Mouse (Mus musculus) common myeloid progenitor, adult 5-6 weeks (primary cell): ENCODE data around the gene Ptgr2. TPM values are rescaled to one million over a fixed set of nuclear protein-coding genes. Genes with fewer than 3 reads are reported as not detected.
"Not testable (repeated sequence)": the region's sequence is repeated elsewhere in the genome, so short reads cannot be mapped to it uniquely, and the experiment has no call there.

Source experiments
- ATAC-seq: replicated peaks from 2 replicates; pipeline ENCODE4 v1.8.0; 2016; ENCODE audit warnings: low read depth, mild to moderate bottlenecking, moderate TSS enrichment, inconsistent platforms; ENCODE audit not compliant: poor library complexity, severe bottlenecking
- total RNA-seq: library from RNA; stranded (forward); fragments of 200-1000, 187-1606 nt; gene quantifications from 2 replicates; pipeline ENCODE4 v1.2.3, GENCODE M21; 2017

The Ptgr2 gene
- total RNA-seq: 47.0 and 55.7 TPM in 2 replicates

- ATAC-seq: peak; percentile 98
These were observed at the start of gene Ptgr2 for GRCm38 (mm10) chr12:84284885-84285592. Ptgr2 (plus strand) TSS chr12:84285232.

DNA sequence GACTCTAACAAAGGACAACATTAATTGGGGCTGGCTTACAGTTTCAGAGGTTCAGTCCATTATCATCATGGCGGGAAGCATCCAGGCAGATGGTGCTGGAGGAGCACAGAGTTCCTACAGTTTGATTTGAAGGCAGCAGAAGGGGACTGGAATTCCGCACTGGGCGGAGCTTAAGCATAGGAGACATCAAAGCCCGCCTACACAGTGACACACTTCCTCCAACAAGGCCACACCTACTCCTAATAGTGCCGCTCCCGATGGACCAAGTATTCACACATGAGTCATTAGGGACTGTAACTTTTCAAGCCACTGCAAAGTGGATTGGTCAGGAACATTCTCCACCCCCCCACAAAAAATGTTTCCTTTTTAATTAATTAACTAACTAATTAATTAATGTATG lies 49.5 kb upstream of the Ptgr2 start:
- ATAC-seq: no peak

GRCm38 (mm10) chr12:84235981-84236752 lies 48.9 kb upstream of the Ptgr2 start:
- no peak for ATAC-seq

GRCm38 (mm10) chr12:84237036-84237435 lies 48.0 kb upstream of the Ptgr2 start:
- ATAC-seq: not testable (repeated sequence)

DNA sequence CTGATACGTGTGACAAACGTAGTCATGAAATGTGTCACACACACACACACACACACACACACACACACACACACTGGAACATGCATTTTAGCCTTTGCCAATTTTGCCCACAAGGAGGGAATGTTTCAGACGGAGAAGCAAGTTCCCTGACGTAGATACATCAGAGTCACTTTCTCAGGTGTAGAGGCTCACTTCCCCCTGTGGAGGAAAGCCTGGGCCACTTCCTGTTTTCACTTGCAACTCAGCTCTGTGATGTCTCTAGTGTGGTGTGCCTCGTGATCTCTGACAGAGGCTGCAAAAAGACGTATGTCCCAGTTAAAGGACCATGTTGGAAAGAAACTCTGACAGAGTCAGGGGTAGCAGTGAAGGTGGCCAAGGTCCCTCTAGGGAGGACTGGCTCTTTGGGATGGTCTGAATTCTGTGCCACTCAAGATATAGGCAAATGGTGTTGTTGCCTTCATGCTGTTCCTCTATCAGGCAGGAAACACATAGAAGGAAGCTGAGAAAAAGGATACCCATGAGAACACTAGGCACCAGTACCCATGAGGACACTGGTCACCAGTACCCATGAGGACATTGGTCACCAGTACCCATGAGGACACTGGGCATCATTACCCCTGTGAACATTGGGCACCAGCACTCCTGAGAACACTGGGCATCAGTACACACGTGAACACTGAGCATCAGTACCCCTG lies 41.8 kb upstream of the Ptgr2 start:
- ATAC-seq: peak; percentile 86

DNA sequence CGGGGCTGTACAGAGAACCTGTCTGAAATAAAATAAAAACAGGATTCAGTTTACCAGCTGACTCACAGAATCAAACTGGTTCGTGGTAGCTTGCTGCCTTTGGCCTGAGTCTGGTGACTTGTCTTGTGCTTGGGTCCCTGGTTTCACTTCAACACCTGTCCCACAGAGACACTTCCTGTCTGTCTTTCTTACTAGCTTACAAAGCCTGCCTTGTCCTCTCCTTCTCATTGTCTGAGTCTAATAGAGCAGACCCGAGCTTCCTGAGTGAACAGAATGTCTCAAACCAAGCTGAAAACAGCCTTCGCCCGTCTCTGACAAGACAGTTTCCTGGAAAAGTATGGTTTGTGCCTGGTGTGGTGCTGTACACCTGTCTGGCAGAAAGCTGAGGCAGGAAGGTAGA lies 39.3 kb upstream of the Ptgr2 start:
- no peak for ATAC-seq

- peak; percentile 97 for ATAC-seq
These were observed 35.8 kb upstream of the Ptgr2 start for GRCm38 (mm10) chr12:84249217-84249616.

GRCm38 (mm10) chr12:84252811-84253210 lies 32.2 kb upstream of the Ptgr2 start:
- no peak for ATAC-seq

- no peak for ATAC-seq
These were observed 30.1 kb upstream of the Ptgr2 start for GRCm38 (mm10) chr12:84254886-84255285.

DNA sequence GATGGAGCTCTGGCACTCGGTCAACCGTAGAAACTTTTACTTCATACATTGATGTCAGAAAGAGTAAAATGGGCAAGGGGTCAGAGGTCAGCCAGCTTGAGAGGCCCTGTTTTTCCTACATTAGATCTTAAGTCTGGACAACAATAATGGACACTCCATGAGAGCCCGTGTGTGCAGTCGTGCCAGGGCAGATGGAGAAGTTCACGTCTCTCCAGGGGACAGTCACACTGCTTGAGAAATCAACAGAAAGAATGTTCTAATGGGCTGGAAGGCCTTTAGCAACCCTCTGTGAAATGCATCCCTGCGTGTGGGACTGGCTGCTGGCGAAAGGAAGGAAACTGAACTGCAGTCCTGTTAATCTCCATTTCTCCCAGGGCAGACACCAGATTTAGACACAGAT lies 24.7 kb upstream of the Ptgr2 start:
- no peak for ATAC-seq

GRCm38 (mm10) chr12:84267264-84267663 lies 17.8 kb upstream of the Ptgr2 start:
- no peak for ATAC-seq

DNA sequence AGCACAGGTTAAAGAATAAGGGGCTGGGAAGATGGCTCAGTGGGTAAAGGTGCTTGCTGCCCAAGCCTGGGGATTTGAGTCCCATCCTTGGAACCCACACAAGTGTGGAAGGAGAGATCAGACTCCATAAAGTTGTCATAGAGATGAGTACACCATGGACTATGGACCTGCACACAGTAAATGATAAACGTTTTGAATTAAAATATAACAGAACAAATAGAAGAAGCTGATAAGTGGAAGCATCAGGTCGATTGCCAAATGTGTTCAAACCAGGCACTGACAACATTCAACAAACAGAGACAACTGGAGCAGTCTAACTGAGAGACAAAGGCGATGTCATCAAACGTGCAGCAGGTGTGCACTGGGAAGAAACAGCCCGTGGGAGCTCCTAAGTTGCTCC lies 11.7 kb upstream of the Ptgr2 start:
- ATAC-seq: no peak

GRCm38 (mm10) chr12:84275288-84275687 lies 9.7 kb upstream of the Ptgr2 start:
- peak; percentile 98 for ATAC-seq

- ATAC-seq: no peak
These were observed 8.7 kb upstream of the Ptgr2 start for GRCm38 (mm10) chr12:84276288-84276687.

DNA sequence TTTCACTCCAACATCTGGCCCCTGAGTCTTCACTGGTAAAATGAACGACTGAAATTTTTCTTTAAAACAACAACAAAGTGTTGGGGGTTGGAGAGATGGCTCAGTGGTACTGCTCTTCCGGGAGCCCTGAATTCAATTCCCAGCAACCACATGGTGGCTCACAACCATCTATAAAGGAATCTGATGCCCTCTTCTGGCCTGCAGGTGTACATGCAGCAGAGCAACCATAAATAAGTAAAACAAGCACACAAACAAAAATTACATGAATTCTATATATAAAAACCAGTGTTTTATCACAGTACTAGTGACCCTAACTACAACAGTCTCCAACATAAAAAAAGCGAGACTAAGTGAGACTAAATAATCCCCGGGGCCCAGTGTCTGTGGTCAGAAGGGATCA lies 8.2 kb upstream of the Ptgr2 start:
- ATAC-seq: no peak

DNA sequence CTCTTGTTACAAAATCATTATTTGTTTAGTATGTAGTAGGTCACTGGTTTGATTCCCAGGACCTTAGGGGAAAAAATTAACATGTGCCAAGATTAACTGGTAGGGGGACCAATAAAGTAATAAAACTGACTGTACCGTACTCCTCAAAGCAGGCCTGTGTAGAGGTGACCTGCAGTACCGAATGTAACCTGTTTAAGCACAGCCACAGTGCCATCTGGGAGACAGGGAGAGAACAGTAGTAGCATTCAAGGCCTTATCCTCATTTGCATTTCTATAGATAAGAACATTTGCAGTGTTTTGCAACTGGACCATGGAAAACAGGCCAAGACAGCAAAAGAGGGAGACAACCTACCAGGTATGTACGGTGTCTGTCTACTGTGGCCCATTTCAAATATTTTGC lies 7.2 kb upstream of the Ptgr2 start:
- no peak for ATAC-seq

DNA sequence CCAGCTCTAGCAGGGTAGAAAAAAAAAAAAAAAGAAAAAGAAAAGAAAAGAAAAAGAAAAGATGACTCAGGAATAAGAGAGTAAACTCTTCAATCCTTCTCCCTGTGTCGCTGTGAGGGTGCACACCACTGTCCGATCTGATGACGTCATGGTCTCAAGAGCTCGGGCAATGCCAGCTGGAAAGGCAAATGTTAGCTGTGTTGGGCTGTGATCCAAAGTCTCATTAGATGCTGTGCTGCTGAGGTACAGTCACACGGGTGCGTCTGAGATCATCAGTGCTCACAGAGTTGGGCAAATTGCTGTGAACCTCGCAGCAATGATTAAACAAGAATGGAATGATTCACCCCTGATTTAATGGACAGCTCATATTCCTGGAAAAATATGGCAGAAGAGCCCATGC lies 6.1 kb upstream of the Ptgr2 start:
- ATAC-seq: no peak

GRCm38 (mm10) chr12:84284391-84284790 lies 641 bp upstream of the Ptgr2 start:
- ATAC-seq: no peak

GRCm38 (mm10) chr12:84285593-84285968 lies 549 bp downstream of the Ptgr2 start:
- peak; percentile 16 for ATAC-seq

GRCm38 (mm10) chr12:84288461-84288860 lies 3.4 kb downstream of the Ptgr2 start:
- ATAC-seq: no peak; the same call in 1 of the 2 replicates

DNA sequence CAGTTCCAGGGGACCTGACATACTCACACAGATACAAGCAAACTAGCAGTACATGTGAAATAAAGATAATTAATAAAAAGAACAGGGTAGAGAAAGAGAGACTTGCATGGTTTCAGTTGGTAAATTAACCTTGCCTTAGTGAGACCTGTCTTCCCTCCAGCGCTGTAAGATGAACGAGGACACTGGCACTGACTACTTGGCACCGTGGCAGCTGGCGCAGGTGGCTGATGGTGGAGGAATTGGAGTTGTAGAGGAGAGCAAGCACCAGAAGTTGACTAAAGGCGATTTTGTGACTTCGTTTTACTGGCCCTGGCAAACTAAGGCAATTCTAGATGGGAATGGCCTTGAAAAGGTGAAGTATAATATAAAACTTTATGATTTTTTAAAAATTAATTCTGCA lies 12.8 kb downstream of the Ptgr2 start:
- no peak for ATAC-seq
